Mouse (Mus musculus) kidney, embryonic 15.5 days (tissue): ENCODE data around the gene Gpr4. TPM values are rescaled to one million over a fixed set of nuclear protein-coding genes. Genes with fewer than 3 reads are reported as not detected.

Experiments
- ATAC-seq: fragments of 200-750 bp; cut with Nextera tagmentation; replicated peaks from 2 replicates; pipeline ENCODE4 v1.8.0; 2017; ENCODE audit warnings: moderate TSS enrichment; ENCODE audit not compliant: low FRiP score
- H3K27ac ChIP-seq: fragments of 300-500 bp; sonication (generic); 2 replicates; pipeline ENCODE4 v1.5.1; 2015; ENCODE audit warnings: mild to moderate bottlenecking, inconsistent platforms
- H3K27me3 ChIP-seq: fragments of 300-500 bp; sonication (generic); 2 replicates; pipeline ENCODE4 v1.6.1; 2015; ENCODE audit warnings: inconsistent platforms
- H3K36me3 ChIP-seq: fragments of 300-500 bp; sonication (generic); 2 replicates; pipeline ENCODE4 v1.6.1; 2015; ENCODE audit warnings: inconsistent platforms
- H3K4me1 ChIP-seq: fragments of 300-500 bp; sonication (generic); 2 replicates; pipeline ENCODE4 v1.6.1; 2015; ENCODE audit warnings: inconsistent platforms
- H3K4me2 ChIP-seq: fragments of 300-500 bp; sonication (generic); 2 replicates; pipeline ENCODE4 v1.6.1; 2015; ENCODE audit warnings: moderate library complexity, mild to moderate bottlenecking, inconsistent platforms
- H3K4me3 ChIP-seq: fragments of 300-500 bp; sonication (generic); replicated peaks from 2 replicates; pipeline ENCODE4 v1.5.1; 2015; ENCODE audit warnings: mild to moderate bottlenecking, inconsistent platforms
- H3K9ac ChIP-seq: fragments of 300-500 bp; sonication (generic); 2 replicates; pipeline ENCODE4 v1.6.1; 2015; ENCODE audit warnings: mild to moderate bottlenecking, inconsistent platforms
- H3K9me3 ChIP-seq: fragments of 300-500 bp; sonication (generic); replicated peaks from 2 replicates; pipeline ENCODE4 v1.6.1; 2016; ENCODE audit warnings: inconsistent platforms
- WGBS: fragments of 180-500 bp; shearing (Covaris S2); methylation state at CpG from one replicate; pipeline ENCODE4 v1.1.7; 2015; ENCODE audit warnings: mixed read lengths; 5-methylcytosine and 5-hydroxymethylcytosine counted together
- polyA plus RNA-seq: library from polyadenylated mRNA; unstranded; fragments of >200 nt; fragmentation: Nextera tagmentation; extraction: Ambion mirVana; gene quantifications from 2 replicates; pipeline ENCODE4 v1.2.1, GENCODE M21; 2015

The Gpr4 gene
- polyA plus RNA-seq, 1 experiment from 2014 or later: 3.3 TPM

DNA sequence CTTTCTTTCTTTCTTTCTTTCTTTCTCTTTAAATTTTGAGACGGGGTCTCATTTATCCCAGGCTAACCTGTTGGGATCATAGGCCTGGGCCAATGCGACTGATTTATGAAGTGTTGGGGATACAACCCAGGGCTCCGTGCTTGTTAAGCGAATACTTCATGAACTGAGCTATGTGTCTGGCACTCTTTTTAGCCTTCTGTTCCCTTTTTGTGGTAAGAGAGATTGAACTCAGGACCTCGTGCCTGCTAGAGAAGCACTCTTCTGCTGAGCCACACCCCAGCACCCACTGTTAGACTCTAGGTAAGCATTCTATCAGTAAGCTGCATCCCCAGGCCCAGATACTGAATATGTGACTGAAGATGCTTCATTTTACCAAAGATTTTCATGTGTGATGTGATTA lies 5.2 kb downstream of the Gpr4 start:
- no peaks in the 10 kb centered on the region for H3K36me3 ChIP-seq
- ATAC-seq: no peak
- H3K4me2 ChIP-seq: no peak overlapping the region
- 51% methylated on average over 5 of the region's 5 CpGs for WGBS
- no peaks in the 10 kb centered on the region for H3K9me3 ChIP-seq
- H3K27me3 ChIP-seq: no peaks in the 10 kb centered on the region
- no peak overlapping the region for H3K4me3 ChIP-seq
- no peak overlapping the region for H3K27ac ChIP-seq
- H3K4me1 ChIP-seq: peaks cover 42% of the 10 kb centered on the region
- H3K9ac ChIP-seq: no peak overlapping the region

DNA sequence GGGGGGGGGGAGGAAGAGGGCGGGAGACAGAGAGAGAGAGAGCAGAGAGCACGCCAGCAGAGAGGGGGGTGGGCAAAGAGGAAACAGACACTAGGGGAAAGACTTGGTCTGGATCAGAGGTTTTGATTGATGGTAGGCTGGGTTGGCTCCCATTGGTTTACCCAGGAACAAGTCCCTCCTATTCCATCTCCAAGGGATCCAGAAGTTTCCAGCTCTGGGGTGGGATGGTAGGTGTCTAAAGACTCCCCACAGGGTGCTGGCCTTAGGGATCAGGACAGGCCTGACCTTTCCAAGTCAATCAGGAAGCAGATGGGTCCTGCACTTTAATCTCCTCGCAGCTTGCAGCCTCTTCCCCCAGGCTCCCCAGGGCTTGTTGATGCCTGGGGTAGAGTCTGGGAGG lies 5.6 kb downstream of the Gpr4 start:
- ATAC-seq: 0 out of 2 replicates have a peak, but pooled peaks have one; percentile 9
- H3K36me3 ChIP-seq: no peaks in the 10 kb centered on the region
- H3K9ac ChIP-seq: no peak overlapping the region
- no peaks in the 10 kb centered on the region for H3K27me3 ChIP-seq
- H3K4me2 ChIP-seq: no peak overlapping the region
- no peak overlapping the region for H3K27ac ChIP-seq
- WGBS: 18% methylated on average over 1 of the region's 3 CpGs
- peaks cover 37% of the 10 kb centered on the region for H3K4me1 ChIP-seq
- no peak overlapping the region for H3K4me3 ChIP-seq
- H3K9me3 ChIP-seq: no peaks in the 10 kb centered on the region

DNA sequence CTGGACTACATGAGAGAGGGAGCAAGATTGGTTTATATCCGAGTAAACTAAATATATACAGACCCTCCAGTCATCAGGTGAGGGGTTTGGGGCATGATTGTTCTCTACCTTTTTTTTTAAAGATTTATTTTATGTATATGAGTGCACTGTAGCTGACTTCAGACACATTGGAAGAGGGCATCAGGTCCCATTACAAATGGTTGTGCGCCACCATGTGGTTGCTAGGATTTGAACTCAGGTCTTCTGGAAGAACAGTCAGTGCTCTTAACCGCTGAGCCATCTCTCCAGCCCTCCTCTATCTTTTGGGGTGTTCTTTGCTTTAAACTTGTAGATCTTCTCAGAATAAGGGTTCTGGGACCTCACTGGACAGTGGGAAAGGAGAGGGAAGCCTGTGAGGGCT lies 7.7 kb downstream of the Gpr4 start:
- Histone ChIP-seq H3K4me2 (no peak overlapping the region), H3K4me1 (peaks cover 20% of the 10 kb centered on the region), H3K27ac (no peak overlapping the region), H3K4me3 (no peak overlapping the region), H3K36me3 (peaks cover 10% of the 10 kb centered on the region; the same call in 1 of the 2 replicates), H3K27me3 (no peaks in the 10 kb centered on the region), H3K9ac (no peak overlapping the region), H3K9me3 (no peaks in the 10 kb centered on the region)
- WGBS: 67% methylated on average over 3 of the region's 3 CpGs
- ATAC-seq: no peak

DNA sequence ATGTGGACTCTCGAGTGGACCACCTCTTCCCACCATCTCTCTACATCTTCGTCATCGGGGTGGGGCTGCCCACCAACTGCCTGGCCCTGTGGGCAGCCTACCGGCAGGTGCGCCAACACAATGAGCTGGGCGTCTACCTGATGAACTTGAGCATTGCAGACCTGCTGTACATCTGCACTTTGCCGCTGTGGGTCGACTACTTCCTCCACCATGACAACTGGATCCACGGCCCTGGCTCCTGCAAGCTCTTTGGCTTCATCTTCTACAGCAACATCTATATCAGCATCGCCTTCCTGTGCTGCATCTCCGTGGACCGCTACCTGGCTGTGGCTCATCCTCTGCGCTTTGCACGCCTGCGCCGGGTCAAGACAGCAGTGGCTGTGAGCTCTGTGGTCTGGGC lies 9.9 kb downstream of the Gpr4 start:
- Histone ChIP-seq H3K4me2 (no peak overlapping the region), H3K27me3 (no peaks in the 10 kb centered on the region), H3K36me3 (peaks cover 15% of the 10 kb centered on the region; the same call in 1 of the 2 replicates), H3K4me1 (peaks cover 16% of the 10 kb centered on the region), H3K27ac (no peak overlapping the region), H3K9me3 (no peaks in the 10 kb centered on the region), H3K9ac (no peak overlapping the region), H3K4me3 (no peak overlapping the region)
- 95% methylated on average over 16 of the region's 16 CpGs for WGBS
- ATAC-seq: no peak

DNA sequence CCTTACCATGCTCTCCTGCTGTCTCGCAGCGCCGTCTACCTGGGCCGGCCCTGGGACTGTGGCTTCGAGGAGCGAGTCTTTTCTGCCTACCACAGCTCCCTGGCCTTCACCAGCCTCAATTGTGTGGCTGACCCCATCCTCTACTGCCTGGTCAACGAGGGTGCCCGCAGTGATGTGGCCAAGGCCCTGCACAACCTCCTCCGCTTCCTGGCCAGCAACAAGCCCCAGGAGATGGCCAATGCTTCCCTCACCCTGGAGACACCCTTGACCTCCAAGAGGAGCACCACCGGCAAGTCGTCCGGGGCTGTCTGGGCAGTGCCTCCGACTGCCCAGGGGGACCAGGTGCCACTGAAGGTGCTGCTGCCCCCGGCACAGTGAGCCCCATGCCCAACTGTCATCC lies 10.5 kb downstream of the Gpr4 start:
- H3K27ac ChIP-seq: no peak overlapping the region
- peaks cover 16% of the 10 kb centered on the region for H3K4me1 ChIP-seq
- 84% methylated on average over 14 of the region's 14 CpGs for WGBS
- H3K36me3 ChIP-seq: peaks cover 15% of the 10 kb centered on the region; the same call in 1 of the 2 replicates
- no peak for ATAC-seq
- no peak overlapping the region for H3K4me3 ChIP-seq
- H3K9me3 ChIP-seq: no peaks in the 10 kb centered on the region
- no peaks in the 10 kb centered on the region for H3K27me3 ChIP-seq
- no peak overlapping the region for H3K4me2 ChIP-seq
- H3K9ac ChIP-seq: no peak overlapping the region

DNA sequence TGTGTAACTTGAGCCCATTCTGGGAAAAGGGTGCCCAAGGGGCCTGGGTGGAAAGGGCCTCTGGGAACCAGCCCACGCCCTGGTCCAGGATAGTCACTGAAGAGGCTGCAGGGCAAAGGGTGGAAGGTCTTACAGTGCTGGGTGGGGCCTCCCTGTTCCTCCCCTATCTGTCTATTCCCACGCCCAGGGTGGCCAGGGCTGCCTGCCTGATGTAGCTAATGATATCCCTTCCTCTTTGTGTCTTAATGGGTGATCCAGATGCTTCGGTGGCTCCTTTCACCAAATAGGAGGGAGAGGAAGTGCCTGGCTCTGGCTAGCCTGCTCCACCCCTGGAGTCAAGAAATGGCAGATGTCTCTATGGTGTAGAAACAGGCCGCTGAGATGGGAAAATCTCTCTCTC lies 12.6 kb downstream of the Gpr4 start:
- Histone ChIP-seq H3K4me3 (no peak overlapping the region), H3K4me1 (peaks cover 20% of the 10 kb centered on the region), H3K9ac (no peak overlapping the region), H3K9me3 (no peaks in the 10 kb centered on the region), H3K4me2 (no peak overlapping the region), H3K27me3 (no peaks in the 10 kb centered on the region), H3K27ac (no peak overlapping the region), H3K36me3 (peaks cover 15% of the 10 kb centered on the region; the same call in 1 of the 2 replicates)
- 84% methylated on average over 4 of the region's 4 CpGs for WGBS
- no peak for ATAC-seq

DNA sequence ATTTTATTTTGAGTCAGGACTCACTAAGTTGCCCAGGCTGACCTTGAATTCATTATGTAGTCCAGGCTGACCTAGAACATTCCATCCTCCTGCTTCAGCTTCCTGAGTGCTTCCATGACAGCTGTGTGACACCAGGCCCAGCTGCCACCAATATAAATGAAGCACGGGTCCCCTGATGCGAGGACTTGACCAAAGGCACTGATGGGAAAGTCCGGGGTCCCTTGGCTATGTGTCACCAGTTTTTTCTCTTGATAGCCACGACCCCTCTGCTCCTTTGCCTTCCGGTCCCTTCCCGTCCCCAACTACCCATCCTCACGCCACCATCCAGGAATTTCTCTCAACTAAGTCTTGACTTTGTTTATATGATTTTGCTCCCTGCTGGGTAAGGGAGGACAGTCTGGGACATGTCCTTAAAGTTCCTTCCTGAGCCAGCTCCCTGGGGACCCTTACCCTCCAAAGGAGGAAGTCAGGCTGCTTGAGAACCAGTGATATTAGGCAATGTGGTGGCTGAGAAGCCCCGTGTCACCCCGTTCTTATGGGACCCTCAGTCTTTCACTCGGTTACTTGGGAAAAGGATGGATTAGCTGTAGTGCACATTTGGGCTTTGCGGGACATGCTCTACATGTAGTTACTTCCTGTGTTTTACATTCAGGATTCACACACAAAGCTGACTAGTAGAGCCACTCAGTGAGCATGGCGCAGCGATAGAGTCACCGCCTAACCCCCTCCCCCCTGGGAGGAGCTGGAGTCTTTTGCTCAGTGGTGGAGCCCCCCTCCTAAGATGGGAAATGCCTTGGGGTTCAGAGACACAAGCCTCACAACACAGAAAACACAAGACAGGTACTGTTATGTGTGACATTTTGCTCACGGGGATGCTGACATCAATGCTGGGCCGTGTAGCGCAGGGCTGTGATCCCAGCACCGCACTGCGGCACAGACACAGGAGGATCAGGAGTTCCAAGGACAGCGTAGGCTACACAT lies 14.8 kb downstream of the Gpr4 start:
- H3K4me3 ChIP-seq: peak overlapping the region; percentile 78
- peak overlapping the region; percentile 100 for H3K27ac ChIP-seq
- ATAC-seq: peak; percentile 27
- H3K9ac ChIP-seq: peak overlapping the region; percentile 73
- 17% methylated on average over 20 of the region's 20 CpGs for WGBS
- H3K27me3 ChIP-seq: no peaks in the 10 kb centered on the region
- H3K9me3 ChIP-seq: no peaks in the 10 kb centered on the region
- H3K4me2 ChIP-seq: peak overlapping the region; percentile 87
- H3K4me1 ChIP-seq: peaks cover 33% of the 10 kb centered on the region
- peaks cover 22% of the 10 kb centered on the region; the same call in 1 of the 2 replicates for H3K36me3 ChIP-seq

DNA sequence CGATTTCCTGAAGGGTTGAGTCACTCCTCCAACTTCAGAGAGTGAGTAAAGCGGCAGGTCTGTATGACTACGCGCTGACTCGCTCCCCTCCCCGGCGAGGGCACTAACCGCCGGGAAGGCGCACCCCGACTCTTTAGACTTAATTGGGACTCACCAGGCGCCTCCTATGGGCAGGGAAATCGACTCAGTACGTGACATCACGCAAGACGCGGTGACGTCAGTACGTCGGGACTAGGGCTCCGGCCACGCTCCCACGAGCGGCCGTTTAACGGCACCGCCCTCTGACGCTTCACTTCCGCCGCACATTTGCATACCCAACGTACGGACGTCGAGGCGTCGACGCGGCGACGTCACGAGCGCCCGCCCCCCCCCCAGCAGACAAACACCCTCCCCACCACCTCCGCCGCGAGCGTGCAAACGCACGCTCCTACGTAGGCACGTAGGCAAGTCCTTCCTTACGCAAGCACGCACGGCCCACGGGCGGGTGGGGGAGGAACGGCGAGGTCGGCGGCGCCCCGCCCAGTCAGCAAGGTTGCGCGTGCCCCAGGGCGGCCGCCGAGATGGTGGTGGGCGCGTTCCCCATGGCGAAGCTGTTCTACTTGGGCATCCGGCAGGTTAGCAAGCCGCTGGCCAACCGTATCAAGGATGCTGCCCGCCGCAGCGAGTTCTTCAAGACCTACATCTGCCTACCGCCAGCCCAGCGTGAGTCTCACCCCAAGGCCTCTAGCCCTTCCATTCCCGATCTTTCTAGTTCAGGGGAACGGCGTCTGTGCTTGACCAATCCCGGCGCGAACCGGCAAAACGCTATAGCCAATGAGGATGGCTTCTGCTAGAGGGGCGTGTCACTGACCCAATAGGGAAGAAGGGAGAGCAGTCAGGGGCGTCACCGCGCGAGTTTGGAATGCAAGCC lies 15.8 kb downstream of the Gpr4 start, which contains the start of gene Opa3:
TSS of gene Opa3 (plus strand) at position 452 of the 910 bp plus-strand sequence.
- peak within 1 kb of the TSS; percentile 100 for H3K27ac ChIP-seq
- peak within 1 kb of the TSS; percentile 78 for H3K4me3 ChIP-seq
- H3K27me3 ChIP-seq: no peaks in the 10 kb centered on the region
- H3K4me1 ChIP-seq: peaks cover 33% of the 10 kb centered on the region
- WGBS: under 1% methylated on average over 86 of the region's 91 CpGs
- H3K4me2 ChIP-seq: peak within 1 kb of the TSS; percentile 87
- H3K9ac ChIP-seq: peak within 1 kb of the TSS; percentile 79
- peaks cover 25% of the 10 kb centered on the region; the same call in 1 of the 2 replicates for H3K36me3 ChIP-seq
- H3K9me3 ChIP-seq: no peaks in the 10 kb centered on the region
- peak; percentile 94 for ATAC-seq

DNA sequence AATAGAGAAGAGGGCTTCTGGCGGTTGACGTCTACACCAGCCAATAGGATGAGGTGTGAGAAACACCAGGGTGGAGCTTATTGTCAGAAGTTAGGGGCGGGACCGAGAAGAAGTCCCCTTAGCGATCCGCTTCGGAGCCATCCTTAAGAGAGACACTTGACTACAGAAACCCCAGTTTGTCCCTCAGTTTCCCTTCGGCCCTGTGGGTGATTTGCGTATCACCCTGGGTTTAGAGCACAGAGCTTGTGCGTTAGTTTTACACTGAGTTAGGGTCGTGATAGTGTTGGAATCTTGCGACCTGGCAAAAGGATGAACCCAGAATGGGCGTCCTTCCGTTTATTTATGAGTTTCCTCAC lies 16.4 kb downstream of the Gpr4 start:
- Histone ChIP-seq H3K4me3 (peak overlapping the region; percentile 78), H3K36me3 (peaks cover 25% of the 10 kb centered on the region; the same call in 1 of the 2 replicates), H3K27ac (peak overlapping the region; percentile 100), H3K9ac (peak overlapping the region; percentile 79), H3K4me2 (peak overlapping the region; percentile 87), H3K27me3 (no peaks in the 10 kb centered on the region), H3K9me3 (no peaks in the 10 kb centered on the region), H3K4me1 (peaks cover 33% of the 10 kb centered on the region)
- under 1% methylated on average over 14 of the region's 14 CpGs for WGBS
- no peak for ATAC-seq

DNA sequence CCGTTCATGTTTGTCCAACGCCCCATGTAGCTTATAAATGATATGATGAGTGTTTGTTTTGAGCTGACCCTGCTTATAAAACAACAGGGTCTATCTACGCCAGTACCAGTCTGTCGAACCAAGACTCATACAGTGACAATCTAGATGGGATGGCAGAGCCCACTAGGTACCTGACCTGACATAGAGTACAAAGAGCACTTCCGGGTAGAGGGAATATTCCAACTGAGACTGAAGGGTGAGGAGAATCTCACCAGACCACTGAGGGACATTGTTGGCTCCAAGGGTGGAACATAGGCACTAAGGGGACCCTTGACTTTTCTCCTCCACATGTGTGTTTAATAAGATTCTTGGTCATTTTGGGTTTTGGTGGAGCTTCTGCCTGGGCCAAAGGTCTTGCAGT lies 17.1 kb downstream of the Gpr4 start:
- peak overlapping the region; percentile 87 for H3K4me2 ChIP-seq
- ATAC-seq: no peak
- H3K4me3 ChIP-seq: peak overlapping the region; percentile 78
- peak overlapping the region; percentile 100 for H3K27ac ChIP-seq
- H3K9me3 ChIP-seq: no peaks in the 10 kb centered on the region
- H3K36me3 ChIP-seq: peaks cover 24% of the 10 kb centered on the region; the same call in 1 of the 2 replicates
- H3K9ac ChIP-seq: peak overlapping the region; percentile 79
- WGBS: 30% methylated on average over 5 of the region's 5 CpGs
- peaks cover 33% of the 10 kb centered on the region for H3K4me1 ChIP-seq
- no peaks in the 10 kb centered on the region for H3K27me3 ChIP-seq

DNA sequence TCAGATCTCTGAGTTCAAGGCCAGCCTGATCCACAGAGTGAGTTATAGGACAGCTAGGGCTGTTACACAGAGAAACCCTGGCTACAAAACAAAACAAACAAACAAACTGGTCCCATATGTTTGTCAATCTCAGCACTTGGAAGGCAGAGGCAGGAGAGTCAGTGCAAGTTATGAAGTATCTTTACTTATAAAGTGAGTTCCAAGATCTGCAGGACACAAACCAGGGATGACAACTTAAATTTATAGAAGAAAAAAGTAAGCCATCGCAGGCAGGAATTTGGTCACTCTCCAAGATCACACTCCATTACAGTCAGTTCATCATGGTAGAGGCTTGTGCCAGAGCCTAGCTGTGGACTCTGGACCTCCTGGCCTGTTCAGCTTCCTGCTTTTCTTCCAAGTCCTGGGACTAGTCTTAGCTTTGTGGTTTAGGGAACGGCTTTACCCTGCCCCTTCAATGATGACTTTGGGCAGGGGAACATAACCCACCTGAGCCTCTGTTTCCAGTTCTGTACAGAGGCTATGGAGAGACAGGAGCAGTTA lies 17.8 kb downstream of the Gpr4 start:
- ATAC-seq: no peak
- 90% methylated on average over 2 of the region's 2 CpGs for WGBS
- H3K9me3 ChIP-seq: no peaks in the 10 kb centered on the region
- peaks cover 18% of the 10 kb centered on the region; the same call in 1 of the 2 replicates for H3K36me3 ChIP-seq
- peaks cover 33% of the 10 kb centered on the region for H3K4me1 ChIP-seq
- peak overlapping the region; percentile 87; the same call in 1 of the 2 replicates for H3K4me2 ChIP-seq
- H3K4me3 ChIP-seq: peak overlapping the region; percentile 78; the same call in 1 of the 2 replicates
- 0 out of 2 replicates have a peak overlapping the region, but pooled peaks have one; percentile 14 for H3K27ac ChIP-seq
- H3K9ac ChIP-seq: 0 out of 2 replicates have a peak overlapping the region, but pooled peaks have one; percentile 15
- no peaks in the 10 kb centered on the region for H3K27me3 ChIP-seq
